Mouse (Mus musculus): Measurements from ENCODE around the gene Ctla4. TPM values are rescaled to one million over a fixed set of nuclear protein-coding genes. Genes with fewer than 3 reads are reported as not detected.

Gene Ctla4
- polyA plus RNA-seq, 1 experiment from 2014 or later = not detected

- H3K9ac ChIP-seq (ENCODE audit: low read length) = no peak overlapping the region
- H3K4me1 ChIP-seq (ENCODE audit: control insufficient read depth in 2 of 2, insufficient read depth in 2 of 2, low read length in 2 of 2) = no peaks in the 10 kb centered on the region
- no peaks in the 10 kb centered on the region for H3K9me3 ChIP-seq (ENCODE audit: control insufficient read depth, low read length)
- 62% methylated on average over 1 of the region's 1 CpGs for WGBS
- no peaks in the 10 kb centered on the region for H3K27me3 ChIP-seq (ENCODE audit: control insufficient read depth, insufficient read depth, low read length)
- no peak overlapping the region for H3K4me2 ChIP-seq (ENCODE audit: low read length)
- no peak overlapping the region for H3K4me3 ChIP-seq (ENCODE audit: control insufficient read depth in 1 of 2, insufficient read depth in 1 of 2, low read depth in 1 of 2, low read length in 2 of 2)
- ATAC-seq (ENCODE audit: insufficient number of reproducible peaks, insufficient read depth, low FRiP score, low read depth) = no peak
- H3K36me3 ChIP-seq (ENCODE audit: control insufficient read depth, insufficient read depth, low read length) = no peaks in the 10 kb centered on the region
- H3K27ac ChIP-seq (replicated peaks in 1 of 2; ENCODE audit: control insufficient read depth in 1 of 2, insufficient read depth in 1 of 2, low read depth in 2 of 2, low read length in 2 of 2) = no peak overlapping the region
Observed at GRCm38 (mm10) chr1:60909746-60910145, 22.9 kb downstream of the Ctla4 start.

- Histone ChIP-seq H3K4me1 (ENCODE audit: control insufficient read depth in 2 of 2, insufficient read depth in 2 of 2, low read length in 2 of 2) (no peaks in the 10 kb centered on the region), H3K9ac (ENCODE audit: low read length) (no peak overlapping the region), H3K36me3 (ENCODE audit: control insufficient read depth, insufficient read depth, low read length) (no peaks in the 10 kb centered on the region), H3K4me3 (ENCODE audit: control insufficient read depth in 1 of 2, insufficient read depth in 1 of 2, low read depth in 1 of 2, low read length in 2 of 2) (no peak overlapping the region), H3K4me2 (ENCODE audit: low read length) (no peak overlapping the region), H3K27me3 (ENCODE audit: control insufficient read depth, insufficient read depth, low read length) (no peaks in the 10 kb centered on the region), H3K27ac (replicated peaks in 1 of 2; ENCODE audit: control insufficient read depth in 1 of 2, insufficient read depth in 1 of 2, low read depth in 2 of 2, low read length in 2 of 2) (no peak overlapping the region), H3K9me3 (ENCODE audit: control insufficient read depth, low read length) (no peaks in the 10 kb centered on the region)
- 63% methylated on average over 1 of the region's 1 CpGs for WGBS
- ATAC-seq (ENCODE audit: insufficient number of reproducible peaks, insufficient read depth, low FRiP score, low read depth) = no peak
Observed at GRCm38 (mm10) chr1:60910796-60911195, 24.0 kb downstream of the Ctla4 start.

DNA sequence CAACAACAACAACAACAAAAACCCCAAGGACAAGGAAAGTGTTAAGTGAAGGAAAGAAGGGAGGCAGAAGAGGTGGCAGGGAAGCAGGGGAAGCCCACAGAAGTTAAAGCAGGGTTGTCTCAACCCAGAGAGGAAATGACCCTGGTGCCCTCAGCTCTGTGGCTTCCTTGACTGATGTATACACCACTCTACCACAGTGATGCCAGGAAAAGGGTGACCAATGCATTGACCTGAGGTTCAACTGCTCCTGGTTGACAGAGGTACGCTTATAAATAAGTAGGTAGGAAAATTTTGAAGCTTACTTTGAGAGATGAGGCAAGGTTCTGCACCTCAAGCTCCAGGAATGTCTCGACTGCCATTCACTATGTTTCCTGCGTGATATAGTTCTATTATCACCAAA lies 24.8 kb downstream of the Ctla4 start:
- no peaks in the 10 kb centered on the region for H3K27me3 ChIP-seq (ENCODE audit: control insufficient read depth, insufficient read depth, low read length)
- H3K9ac ChIP-seq (ENCODE audit: low read length) = no peak overlapping the region
- no peak overlapping the region for H3K27ac ChIP-seq (replicated peaks in 1 of 2; ENCODE audit: control insufficient read depth in 1 of 2, insufficient read depth in 1 of 2, low read depth in 2 of 2, low read length in 2 of 2)
- H3K4me3 ChIP-seq (ENCODE audit: control insufficient read depth in 1 of 2, insufficient read depth in 1 of 2, low read depth in 1 of 2, low read length in 2 of 2) = no peak overlapping the region
- no peak overlapping the region for H3K4me2 ChIP-seq (ENCODE audit: low read length)
- no peaks in the 10 kb centered on the region; a peak in 1 of 4 replicates for H3K4me1 ChIP-seq (ENCODE audit: control insufficient read depth in 2 of 2, insufficient read depth in 2 of 2, low read length in 2 of 2)
- 80% methylated on average over 3 of the region's 3 CpGs for WGBS
- no peaks in the 10 kb centered on the region for H3K36me3 ChIP-seq (ENCODE audit: control insufficient read depth, insufficient read depth, low read length)
- no peaks in the 10 kb centered on the region for H3K9me3 ChIP-seq (ENCODE audit: control insufficient read depth, low read length)
- no peak for ATAC-seq (ENCODE audit: insufficient number of reproducible peaks, insufficient read depth, low FRiP score, low read depth)

DNA sequence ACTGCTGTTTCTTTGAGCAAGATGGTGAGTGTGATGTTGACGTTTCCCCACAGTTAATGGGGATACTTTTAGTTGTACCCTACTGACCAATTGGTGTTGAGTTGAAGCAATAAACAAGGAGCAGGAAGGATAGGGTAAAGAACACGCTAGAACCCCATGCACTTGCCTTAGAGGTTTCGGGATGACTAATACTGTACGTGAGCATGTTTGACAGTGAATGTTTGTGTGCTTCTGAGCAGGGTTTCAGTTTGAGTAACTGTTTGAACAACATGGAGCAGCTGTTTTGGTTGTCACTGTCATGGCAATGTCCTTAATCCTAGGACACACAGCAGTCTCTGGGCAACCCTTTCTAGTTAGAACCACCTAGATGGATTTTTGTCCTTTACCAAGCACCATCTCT lies 26.5 kb downstream of the Ctla4 start:
- WGBS = 83% methylated on average over 4 of the region's 4 CpGs
- Histone ChIP-seq H3K4me3 (ENCODE audit: control insufficient read depth in 1 of 2, insufficient read depth in 1 of 2, low read depth in 1 of 2, low read length in 2 of 2) (no peak overlapping the region), H3K27me3 (ENCODE audit: control insufficient read depth, insufficient read depth, low read length) (no peaks in the 10 kb centered on the region), H3K9ac (ENCODE audit: low read length) (no peak overlapping the region), H3K4me2 (ENCODE audit: low read length) (no peak overlapping the region), H3K4me1 (ENCODE audit: control insufficient read depth in 2 of 2, insufficient read depth in 2 of 2, low read length in 2 of 2) (no peaks in the 10 kb centered on the region; a peak in 1 of 4 replicates), H3K9me3 (ENCODE audit: control insufficient read depth, low read length) (no peaks in the 10 kb centered on the region), H3K36me3 (ENCODE audit: control insufficient read depth, insufficient read depth, low read length) (no peaks in the 10 kb centered on the region), H3K27ac (replicated peaks in 1 of 2; ENCODE audit: control insufficient read depth in 1 of 2, insufficient read depth in 1 of 2, low read depth in 2 of 2, low read length in 2 of 2) (no peak overlapping the region)
- ATAC-seq (ENCODE audit: insufficient number of reproducible peaks, insufficient read depth, low FRiP score, low read depth) = no peak

DNA sequence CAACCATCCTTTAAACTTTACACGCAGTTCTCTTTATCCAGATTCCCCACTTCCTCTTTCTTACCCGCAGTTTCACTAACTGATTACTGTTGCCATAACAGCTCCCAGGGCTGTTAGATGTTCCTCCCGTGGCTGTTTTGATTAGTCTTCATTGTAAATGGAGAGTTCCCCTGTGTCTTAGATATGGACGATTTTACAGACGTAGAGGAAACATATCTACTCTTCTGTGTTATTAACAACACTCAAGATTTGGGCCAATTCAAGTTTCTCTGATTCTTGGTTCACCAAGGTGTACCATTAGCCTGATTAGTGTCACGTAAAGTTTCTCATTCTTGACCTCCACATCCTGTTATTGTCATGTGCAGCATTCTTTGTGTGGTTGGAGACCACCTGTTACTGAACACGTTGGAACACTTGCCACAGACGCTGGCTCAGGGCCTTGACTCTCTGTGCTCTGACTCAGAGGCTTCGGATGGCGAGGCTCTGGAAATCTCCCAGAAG lies 29.5 kb downstream of the Ctla4 start:
- Histone ChIP-seq H3K9ac (ENCODE audit: low read length) (no peak overlapping the region), H3K4me3 (ENCODE audit: control insufficient read depth in 1 of 2, insufficient read depth in 1 of 2, low read depth in 1 of 2, low read length in 2 of 2) (no peak overlapping the region), H3K4me1 (ENCODE audit: control insufficient read depth in 2 of 2, insufficient read depth in 2 of 2, low read length in 2 of 2) (peaks cover 0 to 3% of the 10 kb centered on the region in 2 experiments; a peak in 2 of 4 replicates), H3K27me3 (ENCODE audit: control insufficient read depth, insufficient read depth, low read length) (no peaks in the 10 kb centered on the region), H3K4me2 (ENCODE audit: low read length) (no peak overlapping the region), H3K9me3 (ENCODE audit: control insufficient read depth, low read length) (no peaks in the 10 kb centered on the region), H3K36me3 (ENCODE audit: control insufficient read depth, insufficient read depth, low read length) (no peaks in the 10 kb centered on the region), H3K27ac (replicated peaks in 1 of 2; ENCODE audit: control insufficient read depth in 1 of 2, insufficient read depth in 1 of 2, low read depth in 2 of 2, low read length in 2 of 2) (no peak overlapping the region)
- ATAC-seq (ENCODE audit: insufficient number of reproducible peaks, insufficient read depth, low FRiP score, low read depth) = no peak
- WGBS = 55% methylated on average over 10 of the region's 10 CpGs

DNA sequence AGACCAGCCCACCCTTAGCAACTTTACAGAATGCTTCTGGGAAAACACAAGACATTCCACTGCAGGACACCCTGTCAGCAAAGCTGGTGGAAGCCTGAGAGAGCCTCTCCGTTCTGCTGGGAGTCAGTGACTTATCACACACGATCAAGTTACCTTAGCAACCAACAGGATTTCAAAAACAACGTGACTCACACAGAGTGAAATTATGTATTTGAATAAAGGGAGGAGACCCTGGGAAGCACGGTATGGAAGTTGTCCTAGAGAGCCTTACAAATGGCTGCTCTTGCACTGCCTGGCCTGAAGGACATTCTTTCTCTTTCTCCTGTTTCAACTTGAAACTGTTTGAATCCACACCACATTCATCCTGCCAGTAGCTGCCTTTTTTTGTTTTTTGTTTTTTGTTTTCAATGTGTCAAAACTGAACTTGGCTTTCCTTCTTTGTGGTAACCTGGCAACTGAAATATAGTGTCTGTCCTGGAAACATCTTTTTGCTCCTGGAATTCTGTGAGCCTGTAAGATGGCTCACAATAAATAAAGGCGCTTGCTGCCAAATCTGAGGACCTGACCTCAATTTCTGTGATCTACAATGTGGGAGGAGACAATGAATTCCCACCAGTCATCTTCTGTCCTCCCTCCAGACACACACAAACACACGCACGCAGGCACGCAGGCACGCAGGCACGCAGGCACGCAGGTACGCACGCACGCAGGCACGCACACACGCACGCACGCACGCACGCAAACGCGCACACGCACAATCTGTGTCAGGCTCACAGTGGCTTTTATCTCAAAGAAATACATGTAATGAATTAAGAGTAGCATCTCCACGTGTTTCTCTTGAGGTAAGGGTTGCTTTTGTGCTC lies 33.9 kb downstream of the Ctla4 start:
- H3K27me3 ChIP-seq (ENCODE audit: control insufficient read depth, insufficient read depth, low read length) = no peaks in the 10 kb centered on the region
- no peaks in the 10 kb centered on the region for H3K36me3 ChIP-seq (ENCODE audit: control insufficient read depth, insufficient read depth, low read length)
- no peak overlapping the region for H3K9ac ChIP-seq (ENCODE audit: low read length)
- no peak for ATAC-seq (ENCODE audit: insufficient number of reproducible peaks, insufficient read depth, low FRiP score, low read depth)
- 80% methylated on average over 24 of the region's 24 CpGs for WGBS
- H3K4me1 ChIP-seq (ENCODE audit: control insufficient read depth in 2 of 2, insufficient read depth in 2 of 2, low read length in 2 of 2) = peaks cover 0 to 3% of the 10 kb centered on the region in 2 experiments; a peak in 2 of 4 replicates
- H3K4me3 ChIP-seq (ENCODE audit: control insufficient read depth in 1 of 2, insufficient read depth in 1 of 2, low read depth in 1 of 2, low read length in 2 of 2) = no peak overlapping the region
- H3K27ac ChIP-seq (replicated peaks in 1 of 2; ENCODE audit: control insufficient read depth in 1 of 2, insufficient read depth in 1 of 2, low read depth in 2 of 2, low read length in 2 of 2) = no peak overlapping the region
- H3K9me3 ChIP-seq (ENCODE audit: control insufficient read depth, low read length) = no peaks in the 10 kb centered on the region
- H3K4me2 ChIP-seq (ENCODE audit: low read length) = no peak overlapping the region

- H3K27me3 ChIP-seq (ENCODE audit: control insufficient read depth, insufficient read depth, low read length) = no peaks in the 10 kb centered on the region
- no peak overlapping the region for H3K4me2 ChIP-seq (ENCODE audit: low read length)
- H3K4me1 ChIP-seq (ENCODE audit: control insufficient read depth in 2 of 2, insufficient read depth in 2 of 2, low read length in 2 of 2) = no peaks in the 10 kb centered on the region
- no peak overlapping the region for H3K9ac ChIP-seq (ENCODE audit: low read length)
- no peaks in the 10 kb centered on the region for H3K9me3 ChIP-seq (ENCODE audit: control insufficient read depth, low read length)
- WGBS = 92% methylated on average over 3 of the region's 3 CpGs
- H3K4me3 ChIP-seq (ENCODE audit: control insufficient read depth in 1 of 2, insufficient read depth in 1 of 2, low read depth in 1 of 2, low read length in 2 of 2) = no peak overlapping the region
- ATAC-seq (ENCODE audit: insufficient number of reproducible peaks, insufficient read depth, low FRiP score, low read depth) = no peak
- H3K36me3 ChIP-seq (ENCODE audit: control insufficient read depth, insufficient read depth, low read length) = no peaks in the 10 kb centered on the region
- H3K27ac ChIP-seq (replicated peaks in 1 of 2; ENCODE audit: control insufficient read depth in 1 of 2, insufficient read depth in 1 of 2, low read depth in 2 of 2, low read length in 2 of 2) = no peak overlapping the region
Observed at GRCm38 (mm10) chr1:60929036-60929435, 42.2 kb downstream of the Ctla4 start.
